ENCODE assay signal across 24 mouse cellular contexts in the genomic region with DNA sequence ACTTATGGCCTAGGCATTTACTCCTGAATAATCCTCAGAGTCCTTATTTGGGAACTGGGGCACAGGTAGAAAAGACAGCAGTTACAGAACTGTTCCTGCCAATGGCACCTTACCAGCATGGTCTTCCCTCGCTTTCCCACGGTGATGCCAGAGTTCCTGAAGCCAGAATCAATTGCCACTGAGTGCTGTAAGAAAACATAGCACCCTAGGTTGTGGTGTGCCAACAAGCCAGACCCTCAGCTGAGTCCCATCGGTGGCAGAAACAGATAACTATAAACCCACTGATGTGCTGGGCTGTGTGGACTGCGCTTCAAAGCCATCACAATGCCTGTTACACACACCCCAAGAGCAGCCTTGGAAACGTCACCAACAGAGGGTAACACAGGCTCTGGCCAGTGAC.
"Had no signal": no experiment of that assay in that cellular context is flagged by ENCODE, and none has a peak within 500 bp of the region (broad histone marks: within the 10 kb centered on the region; RNA-seq: fewer than 3 reads in every experiment).

No protein-coding gene starts in this region.

- ATAC-seq: hindbrain, postnatal 0 days; intestine, embryonic 15.5 days; liver, embryonic 12.5 days had no signal

- H3K27me3 ChIP-seq: hindbrain, embryonic 13.5 days; hindbrain, embryonic 15.5 days; intestine, embryonic 15.5 days; kidney, embryonic 15.5 days; limb, embryonic 13.5 days; limb, embryonic 15.5 days; liver, embryonic 12.5 days had no signal

- H3K27ac ChIP-seq: hindbrain, embryonic 13.5 days; hindbrain, embryonic 15.5 days; hindbrain, postnatal 0 days; intestine, embryonic 15.5 days; kidney, embryonic 15.5 days; kidney, postnatal 0 days; limb, embryonic 13.5 days; limb, embryonic 15.5 days; liver, embryonic 12.5 days; liver, embryonic 14.5 days had no signal

- H3K4me1 ChIP-seq: hindbrain, embryonic 13.5 days; hindbrain, embryonic 15.5 days; intestine, embryonic 15.5 days; kidney, embryonic 15.5 days; limb, embryonic 13.5 days; limb, embryonic 15.5 days; liver, embryonic 12.5 days had no signal

- DNase-seq: gastrocnemius, postnatal 14 days; gastrocnemius, postnatal 36 days; heart, adult 18-20 months; heart, postnatal 10 days; heart, postnatal 36 days; kidney, adult 11 months; kidney, adult 2 months; kidney, adult 9 months; kidney, postnatal 14 days; kidney, postnatal 36 days; layer of hippocampus, adult 9-11 months; layer of hippocampus, postnatal 36 days; left cerebral cortex, postnatal 4 days had no signal

- H3K9me3 ChIP-seq: hindbrain, embryonic 13.5 days; hindbrain, embryonic 15.5 days; intestine, embryonic 15.5 days; kidney, embryonic 15.5 days; limb, embryonic 13.5 days; limb, embryonic 15.5 days; liver, embryonic 12.5 days had no signal

- H3K9ac ChIP-seq: hindbrain, embryonic 13.5 days; hindbrain, embryonic 15.5 days; intestine, embryonic 15.5 days; kidney, embryonic 15.5 days; limb, embryonic 13.5 days; limb, embryonic 15.5 days; liver, embryonic 12.5 days; liver, embryonic 14.5 days had no signal

- H3K4me3 ChIP-seq: hindbrain, embryonic 13.5 days; hindbrain, embryonic 15.5 days; intestine, embryonic 15.5 days; kidney, embryonic 15.5 days; limb, embryonic 13.5 days; limb, embryonic 15.5 days; liver, embryonic 12.5 days had no signal

- H3K4me2 ChIP-seq: heart, embryonic 11.5 days; hindbrain, embryonic 13.5 days; hindbrain, embryonic 15.5 days; intestine, embryonic 15.5 days; kidney, embryonic 15.5 days; limb, embryonic 13.5 days; limb, embryonic 15.5 days; liver, embryonic 12.5 days had no signal
